Mouse (Mus musculus) cerebellum, adult 2 months (tissue): Measurements from ENCODE around the gene Acacb. TPM values are rescaled to one million over a fixed set of nuclear protein-coding genes. Genes with fewer than 3 reads are reported as not detected.

Experiments used
- DNase-seq, 2 experiments: peaks; one replicate each; pipeline ENCODE4 v3.0.0; 2021
- H3K27ac ChIP-seq: fragments of 200-500 bp; 2 replicates; pipeline ENCODE4 v1.5.1; 2012; ENCODE audit warnings: low read length, control low read depth, inconsistent platforms; ENCODE audit not compliant: insufficient read depth
- H3K27me3 ChIP-seq: fragments of 200-500 bp; 2 replicates; pipeline ENCODE4 v1.6.1; 2012; ENCODE audit warnings: inconsistent platforms, mild to moderate bottlenecking, low read length, moderate library complexity; ENCODE audit not compliant: control insufficient read depth, insufficient read depth
- H3K4me1 ChIP-seq: fragments of 200-500 bp; 2 replicates; pipeline ENCODE4 v1.6.1; 2011; ENCODE audit warnings: low read length; ENCODE audit not compliant: control insufficient read depth, insufficient read depth
- H3K4me3 ChIP-seq: fragments of 200-500 bp; replicated peaks from 2 replicates; pipeline ENCODE3; 2011; ENCODE audit warnings: mild to moderate bottlenecking, low read depth, low read length, control low read depth; ENCODE audit not compliant: insufficient read depth
- CTCF ChIP-seq: fragments of 200-500 bp; IDR thresholded peaks from 2 replicates; pipeline ENCODE4 v1.5.1; 2011; ENCODE audit warnings: low read depth, mild to moderate bottlenecking, control low read depth, low read length, moderate library complexity, borderline replicate concordance; ENCODE audit not compliant: insufficient read depth
- POLR2A ChIP-seq: fragments of 200-500 bp; IDR thresholded peaks from 2 replicates; pipeline ENCODE4 v1.6.1; 2011; ENCODE audit warnings: low read length, control low read depth, borderline replicate concordance; ENCODE audit not compliant: insufficient read depth
- WGBS: fragments of 180-500 bp; shearing (Covaris S2); methylation state at CpG from one replicate; pipeline ENCODE4 v1.1.7; 2018; 5-methylcytosine and 5-hydroxymethylcytosine counted together
- polyA plus RNA-seq: library from polyadenylated mRNA; depleted of rRNA; stranded (reverse); fragments of >200 nt; gene quantifications from 2 replicates; pipeline ENCODE4 v1.2.3, GENCODE M21; 2012

The Acacb gene
- polyA plus RNA-seq, 1 experiment: 4.6 TPM

GRCm38 (mm10) chr5:114173458-114173857 lies 27.1 kb downstream of the Acacb start:
- H3K4me3 ChIP-seq: no peak overlapping the region
- H3K27ac ChIP-seq: no peak overlapping the region
- DNase-seq: no peak
- 75% methylated on average over 7 of the region's 7 CpGs for WGBS
- no peaks in the 10 kb centered on the region for H3K27me3 ChIP-seq
- TF ChIP-seq POLR2A (no peak), CTCF (no peak)
- H3K4me1 ChIP-seq: no peaks in the 10 kb centered on the region

GRCm38 (mm10) chr5:114173877-114174581 lies 27.7 kb downstream of the Acacb start:
- TF ChIP-seq POLR2A (no peak), CTCF (no peak)
- no peak for DNase-seq
- 21% methylated on average over 16 of the region's 16 CpGs for WGBS
- Histone ChIP-seq H3K4me3 (no peak overlapping the region), H3K4me1 (no peaks in the 10 kb centered on the region), H3K27me3 (no peaks in the 10 kb centered on the region), H3K27ac (no peak overlapping the region)

GRCm38 (mm10) chr5:114174639-114175038 lies 28.3 kb downstream of the Acacb start:
- Histone ChIP-seq H3K4me3 (no peak overlapping the region), H3K4me1 (no peaks in the 10 kb centered on the region), H3K27ac (no peak overlapping the region), H3K27me3 (no peaks in the 10 kb centered on the region)
- TF ChIP-seq CTCF (peak; percentile 17; the same call in 1 of the 2 replicates), POLR2A (no peak)
- DNase-seq: no peak
- 11% methylated on average over 16 of the region's 16 CpGs for WGBS

DNA sequence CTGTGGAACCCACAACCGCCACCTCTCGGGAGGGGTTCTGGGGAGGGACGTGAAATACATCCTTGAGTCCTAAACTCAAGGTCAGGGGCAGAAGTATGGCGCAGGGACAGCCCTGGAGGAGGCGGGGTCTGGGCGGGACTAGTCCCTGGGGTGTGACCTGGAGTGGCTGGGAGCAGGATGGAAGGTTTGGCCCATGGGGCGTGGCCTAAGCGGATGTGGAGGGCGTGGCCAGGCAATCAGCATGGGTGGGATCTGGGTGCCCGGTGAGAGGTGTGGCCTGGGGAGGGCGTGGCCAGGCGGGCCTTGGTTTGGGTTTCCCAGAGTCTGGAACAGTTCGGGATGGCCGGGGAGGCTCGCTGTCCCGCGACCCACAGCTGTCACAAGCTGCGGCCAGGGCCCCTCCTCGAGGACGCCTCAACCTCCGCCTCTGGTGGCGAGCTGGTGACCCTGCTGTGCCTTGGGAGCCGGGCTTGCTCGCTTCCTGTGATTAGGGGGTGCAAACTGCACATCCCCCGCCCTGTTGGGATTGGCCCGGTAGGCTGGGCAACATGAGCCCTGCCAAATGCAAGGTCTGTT lies 29.3 kb downstream of the Acacb start:
- TF ChIP-seq POLR2A (0 out of 2 replicates have a peak, but pooled peaks have one; percentile 6), CTCF (no peak)
- DNase-seq: peak; percentile 55 to 65
- Histone ChIP-seq H3K4me1 (no peaks in the 10 kb centered on the region), H3K27me3 (no peaks in the 10 kb centered on the region), H3K4me3 (peak overlapping the region; percentile 34), H3K27ac (no peak overlapping the region)
- 2% methylated on average over 26 of the region's 26 CpGs for WGBS

DNA sequence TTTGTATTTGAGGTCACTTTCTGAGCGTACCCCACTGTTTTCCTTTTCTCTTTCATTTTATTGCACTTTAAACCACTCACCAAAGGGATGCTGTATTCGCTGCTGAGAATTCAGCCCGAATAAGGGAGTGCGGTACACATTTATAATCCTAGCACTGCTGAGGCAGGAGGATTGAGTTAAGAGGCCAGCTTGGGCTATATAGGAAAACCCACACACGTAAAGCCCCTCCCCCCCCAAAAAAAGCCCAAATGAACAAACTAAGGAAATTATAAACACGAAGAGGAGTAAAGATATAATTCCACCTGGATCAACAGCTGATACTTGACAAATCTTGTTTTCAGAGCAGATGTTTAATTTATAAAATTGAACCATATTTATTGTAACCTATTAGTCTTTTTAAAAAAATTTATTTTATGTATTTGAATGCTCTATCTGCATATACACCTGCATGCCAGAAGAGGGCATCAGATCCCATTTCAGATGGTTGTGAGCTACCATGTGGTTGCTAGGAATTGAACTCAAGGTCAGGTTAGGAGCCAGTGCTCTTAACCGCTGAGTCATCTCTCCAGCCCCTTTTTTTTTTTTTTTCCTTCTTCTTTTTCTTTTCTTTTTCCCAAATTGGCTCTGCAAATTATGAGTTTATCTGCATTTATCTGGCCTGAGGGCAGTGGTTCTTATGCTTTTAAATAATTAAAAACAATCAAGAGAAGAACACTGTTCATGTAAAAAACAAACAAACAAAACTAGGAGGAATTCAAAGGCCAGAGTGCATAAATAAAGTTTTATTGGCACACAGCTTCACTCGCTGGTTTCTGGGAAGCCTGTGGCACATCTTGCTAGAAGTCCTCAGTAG lies 30.4 kb downstream of the Acacb start:
- no peak overlapping the region for H3K4me3 ChIP-seq
- H3K4me1 ChIP-seq: no peaks in the 10 kb centered on the region
- no peak for TF ChIP-seq POLR2A
- TF ChIP-seq CTCF: no peak
- no peak overlapping the region for H3K27ac ChIP-seq
- H3K27me3 ChIP-seq: no peaks in the 10 kb centered on the region
- no peak for DNase-seq
- 76% methylated on average over 8 of the region's 8 CpGs for WGBS

- DNase-seq: no peak
- Histone ChIP-seq H3K4me1 (no peaks in the 10 kb centered on the region), H3K27ac (no peak overlapping the region), H3K4me3 (no peak overlapping the region), H3K27me3 (no peaks in the 10 kb centered on the region)
- 77% methylated on average over 4 of the region's 4 CpGs for WGBS
- no peak for TF ChIP-seq CTCF
- no peak for TF ChIP-seq POLR2A
Observed at GRCm38 (mm10) chr5:114177966-114178719, 31.8 kb downstream of the Acacb start.

DNA sequence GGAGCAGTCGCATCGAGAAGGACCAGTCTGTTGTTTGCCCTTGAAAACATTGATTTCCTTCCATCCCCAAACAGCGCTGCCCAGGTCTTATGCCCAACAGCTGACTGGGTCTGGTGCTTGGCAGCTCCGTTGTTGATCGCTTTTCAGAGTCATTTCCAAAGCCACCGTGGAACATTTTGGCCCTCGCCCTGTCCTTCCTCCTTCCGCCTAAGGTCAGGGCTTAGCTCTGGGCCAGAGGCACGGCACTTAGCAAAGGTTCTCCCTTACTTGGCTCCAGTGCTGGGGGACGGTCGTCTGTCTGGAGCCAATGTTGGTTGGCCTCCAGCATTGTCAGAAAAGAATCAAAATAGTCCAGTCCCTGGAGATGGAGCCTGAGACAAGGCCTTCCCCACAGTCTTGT lies 33.2 kb downstream of the Acacb start:
- Histone ChIP-seq H3K27me3 (no peaks in the 10 kb centered on the region), H3K4me3 (no peak overlapping the region), H3K4me1 (no peaks in the 10 kb centered on the region), H3K27ac (no peak overlapping the region; the same call in 1 of the 2 replicates)
- peak in 1 of 2 experiments; percentile 20 for DNase-seq
- TF ChIP-seq POLR2A: no peak
- no peak for TF ChIP-seq CTCF
- WGBS: 49% methylated on average over 11 of the region's 11 CpGs
